Mouse (Mus musculus) limb, embryonic 12.5 days (tissue): Measurements from ENCODE around the gene Yipf4. TPM values are rescaled to one million over a fixed set of nuclear protein-coding genes. Genes with fewer than 3 reads are reported as not detected.
"Not testable (repeated sequence)": the region's sequence is repeated elsewhere in the genome, so short reads cannot be mapped to it uniquely, and the experiment has no call there.

ENCODE experiments used
- ATAC-seq: fragments of 200-750 bp; cut with Nextera tagmentation; 2 replicates; pipeline ENCODE4 v1.8.0; 2017; ENCODE audit warnings: low read depth, moderate TSS enrichment; ENCODE audit not compliant: insufficient number of reproducible peaks, insufficient read depth, low FRiP score, low TSS enrichment
- H3K27ac ChIP-seq: fragments of 300-500 bp; sonication (generic); 2 replicates; pipeline ENCODE4 v1.5.1; 2016; ENCODE audit warnings: mild to moderate bottlenecking, moderate library complexity
- H3K27me3 ChIP-seq: fragments of 300-500 bp; sonication (generic); 2 replicates; pipeline ENCODE4 v1.6.1; 2016; ENCODE audit warnings: mild to moderate bottlenecking, moderate library complexity
- H3K36me3 ChIP-seq: fragments of 300-500 bp; sonication (generic); 2 replicates; pipeline ENCODE4 v1.6.1; 2016; ENCODE audit warnings: mild to moderate bottlenecking, moderate library complexity
- H3K4me1 ChIP-seq: fragments of 300-500 bp; sonication (generic); replicated peaks from 2 replicates; pipeline ENCODE4 v1.6.1; 2016
- H3K4me2 ChIP-seq: fragments of 300-500 bp; sonication (generic); 2 replicates; pipeline ENCODE4 v1.6.1; 2016; ENCODE audit warnings: mild to moderate bottlenecking, moderate library complexity
- H3K4me3 ChIP-seq: fragments of 300-500 bp; sonication (generic); replicated peaks from 2 replicates; pipeline ENCODE4 v1.5.1; 2016; ENCODE audit warnings: mild to moderate bottlenecking
- H3K9ac ChIP-seq: fragments of 300-500 bp; sonication (generic); replicated peaks from 2 replicates; pipeline ENCODE4 v1.6.1; 2016; ENCODE audit warnings: mild to moderate bottlenecking, moderate library complexity
- H3K9me3 ChIP-seq: fragments of 300-500 bp; sonication (generic); 2 replicates; pipeline ENCODE4 v1.6.1; 2016; ENCODE audit warnings: mild to moderate bottlenecking, moderate library complexity
- WGBS: fragments of 180-500 bp; shearing (Covaris S2); methylation state at CpG from one replicate; pipeline ENCODE4 v1.1.7; 2016; 5-methylcytosine and 5-hydroxymethylcytosine counted together
- polyA plus RNA-seq: library from polyadenylated mRNA; unstranded; fragments of >200 nt; fragmentation: Nextera tagmentation; extraction: Ambion mirVana; gene quantifications from 2 replicates; pipeline ENCODE4 v1.2.1, GENCODE M21; 2016

Yipf4 gene
- polyA plus RNA-seq = 53.3 and 55.1 TPM in 2 replicates

DNA sequence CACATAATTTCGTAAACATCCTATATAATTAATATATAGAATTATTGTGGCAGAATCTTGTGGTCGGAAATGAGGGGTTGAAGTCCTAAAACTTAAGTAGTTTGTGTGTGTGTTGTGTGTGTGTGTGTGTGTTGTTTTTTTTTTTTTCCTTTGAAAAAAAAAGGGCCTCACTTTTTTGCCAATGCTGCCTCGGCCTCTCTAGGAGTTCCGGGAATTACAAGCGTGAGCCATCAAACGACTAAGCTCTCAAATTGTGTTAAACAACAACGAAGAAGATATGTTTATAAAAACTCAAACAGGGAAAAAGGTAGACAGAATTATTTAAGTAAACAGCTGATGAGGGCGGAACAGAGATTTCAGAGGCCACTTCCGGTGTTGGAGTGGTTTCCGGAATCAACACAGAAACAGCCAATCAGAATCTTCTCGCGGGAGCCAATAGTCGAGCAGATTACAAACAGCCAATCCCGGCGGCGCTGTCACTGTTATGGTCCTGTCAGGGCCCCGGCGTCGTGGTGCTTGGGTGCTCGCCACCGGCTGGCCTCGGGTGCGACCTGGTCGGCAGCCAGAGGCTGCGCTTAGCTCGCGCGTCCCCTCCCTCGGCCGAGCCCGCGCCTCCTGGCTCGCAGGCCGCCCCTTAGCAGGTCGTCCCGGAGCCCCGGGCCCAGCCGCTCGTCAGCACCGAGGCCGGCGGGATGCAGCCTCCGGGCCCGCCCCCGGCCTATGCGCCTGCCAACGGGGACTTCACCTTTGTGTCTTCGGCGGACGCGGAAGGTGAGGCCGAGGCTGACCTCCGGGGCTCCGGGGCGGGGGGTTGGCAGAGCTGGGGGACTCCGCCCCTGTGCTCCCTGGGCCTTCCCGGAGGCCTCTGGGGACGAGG, at the start of gene Yipf4:
Gene Yipf4 (plus strand): TSS at position 470 of the 877 bp plus-strand sequence.
- Histone ChIP-seq H3K4me3 (peak within 1 kb of the TSS; percentile 99), H3K9me3 (no peaks in the 10 kb centered on the region), H3K27me3 (no peaks in the 10 kb centered on the region), H3K36me3 (peaks cover 20% of the 10 kb centered on the region), H3K27ac (peak within 1 kb of the TSS; percentile 84), H3K4me2 (peak within 1 kb of the TSS; percentile 68), H3K9ac (peak within 1 kb of the TSS; percentile 87), H3K4me1 (peaks cover 4% of the 10 kb centered on the region)
- ATAC-seq = peak; percentile 99
- 4% methylated on average over 58 of the region's 58 CpGs for WGBS

DNA sequence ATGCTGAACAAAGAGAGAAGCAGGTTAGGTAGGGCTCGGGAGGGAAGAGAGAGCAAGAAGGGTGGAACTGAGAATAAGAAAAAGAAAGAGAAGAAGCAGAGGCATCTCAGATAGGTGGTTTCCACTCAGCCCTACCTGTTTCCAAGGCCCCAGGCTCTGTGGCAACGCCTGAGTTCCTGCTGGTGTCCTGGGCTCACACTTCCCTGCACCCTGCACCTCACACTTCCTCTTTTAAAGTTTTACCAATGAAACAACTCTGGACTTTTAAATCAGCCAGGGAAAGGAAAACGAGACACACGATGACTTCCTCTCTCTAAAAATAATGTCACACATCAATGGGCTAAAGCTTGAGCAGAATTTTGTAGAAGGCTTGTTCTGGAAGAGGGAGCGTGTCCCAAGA, 48.8 kb upstream of the Yipf4 start:
- 83% methylated on average over 5 of the region's 5 CpGs for WGBS

DNA sequence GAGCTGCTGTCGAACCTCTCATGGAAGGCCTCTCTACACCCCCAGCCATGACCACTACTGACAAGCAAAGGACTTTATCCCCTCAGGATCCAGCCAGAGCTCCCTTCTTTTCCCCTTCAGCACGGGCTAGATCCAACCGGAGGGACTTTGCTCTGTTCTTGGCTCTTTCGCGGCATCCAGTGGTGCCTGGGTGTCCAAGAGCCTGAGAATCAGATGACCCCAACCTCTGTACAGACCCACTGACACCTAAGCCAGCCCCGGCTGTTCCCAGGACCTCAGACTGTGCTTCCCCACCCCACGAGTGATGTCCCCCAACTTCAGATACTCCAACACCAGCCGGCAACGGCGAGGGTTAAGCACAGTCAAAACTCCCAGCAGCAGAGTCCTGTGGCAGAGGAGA, 39.5 kb upstream of the Yipf4 start:
- no peaks in the 10 kb centered on the region for H3K27me3 ChIP-seq
- WGBS = 91% methylated on average over 10 of the region's 10 CpGs
- no peak overlapping the region for H3K4me3 ChIP-seq
- no peaks in the 10 kb centered on the region for H3K4me1 ChIP-seq
- no peak overlapping the region for H3K27ac ChIP-seq
- H3K9ac ChIP-seq = no peak overlapping the region
- no peak overlapping the region for H3K4me2 ChIP-seq
- no peaks in the 10 kb centered on the region for H3K9me3 ChIP-seq
- H3K36me3 ChIP-seq = no peaks in the 10 kb centered on the region
- ATAC-seq = no peak

More for the DNA sequence above, 48.8 kb upstream of the Yipf4 start:
- no peak for ATAC-seq
- Histone ChIP-seq H3K9me3 (no peaks in the 10 kb centered on the region), H3K4me3 (no peak overlapping the region), H3K4me1 (no peaks in the 10 kb centered on the region), H3K9ac (no peak overlapping the region), H3K27ac (no peak overlapping the region), H3K27me3 (no peaks in the 10 kb centered on the region), H3K4me2 (no peak overlapping the region), H3K36me3 (no peaks in the 10 kb centered on the region)

DNA sequence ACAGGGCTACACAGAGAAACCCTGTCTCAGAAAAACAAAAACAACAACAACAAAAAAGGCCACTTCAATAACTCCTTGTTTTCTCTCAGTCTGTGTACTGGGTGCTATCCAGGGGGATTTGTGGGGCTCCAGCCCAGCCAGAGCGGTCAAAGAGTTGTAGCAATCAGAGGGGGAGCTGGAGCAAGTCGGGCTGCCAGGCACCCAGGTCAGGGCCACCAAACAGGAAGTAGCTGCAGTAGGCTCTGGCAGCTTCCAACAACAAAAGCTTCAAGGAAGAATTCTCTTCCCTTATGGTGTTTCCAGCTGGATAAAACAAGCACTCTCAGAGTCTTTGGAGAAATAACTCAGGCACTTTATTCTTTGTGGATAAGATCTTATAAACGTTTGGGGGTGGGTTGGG, 35.4 kb upstream of the Yipf4 start:
- Histone ChIP-seq H3K36me3 (no peaks in the 10 kb centered on the region), H3K9ac (no peak overlapping the region), H3K27me3 (no peaks in the 10 kb centered on the region), H3K9me3 (no peaks in the 10 kb centered on the region), H3K4me3 (no peak overlapping the region), H3K27ac (no peak overlapping the region), H3K4me2 (no peak overlapping the region), H3K4me1 (no peaks in the 10 kb centered on the region)
- WGBS = 76% methylated on average over 3 of the region's 3 CpGs
- no peak for ATAC-seq

DNA sequence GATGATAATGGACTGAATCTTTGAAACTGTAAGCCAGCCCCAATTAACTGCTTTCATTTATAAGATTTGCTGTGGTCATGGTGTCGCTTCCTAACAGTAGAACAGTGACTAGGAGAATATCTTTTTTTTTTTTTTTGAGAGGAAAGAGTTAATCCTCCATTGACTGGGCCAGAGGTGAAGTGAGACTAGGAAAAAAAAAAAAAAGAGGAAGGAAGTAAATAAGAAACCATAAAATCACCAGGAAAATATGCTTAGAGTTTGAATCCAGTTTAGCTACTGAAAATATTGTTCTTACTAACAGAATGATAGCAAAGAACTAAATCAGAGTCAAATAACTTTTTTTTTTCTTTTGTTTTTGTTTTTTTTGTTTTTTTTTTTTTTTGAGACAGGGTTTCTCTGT, 34.6 kb upstream of the Yipf4 start:
- Histone ChIP-seq H3K27ac (no peak overlapping the region), H3K36me3 (no peaks in the 10 kb centered on the region), H3K9me3 (no peaks in the 10 kb centered on the region), H3K4me2 (no peak overlapping the region), H3K4me1 (no peaks in the 10 kb centered on the region), H3K4me3 (no peak overlapping the region), H3K27me3 (no peaks in the 10 kb centered on the region), H3K9ac (no peak overlapping the region)
- WGBS = 79% methylated on average over 1 of the region's 1 CpGs
- no peak for ATAC-seq

DNA sequence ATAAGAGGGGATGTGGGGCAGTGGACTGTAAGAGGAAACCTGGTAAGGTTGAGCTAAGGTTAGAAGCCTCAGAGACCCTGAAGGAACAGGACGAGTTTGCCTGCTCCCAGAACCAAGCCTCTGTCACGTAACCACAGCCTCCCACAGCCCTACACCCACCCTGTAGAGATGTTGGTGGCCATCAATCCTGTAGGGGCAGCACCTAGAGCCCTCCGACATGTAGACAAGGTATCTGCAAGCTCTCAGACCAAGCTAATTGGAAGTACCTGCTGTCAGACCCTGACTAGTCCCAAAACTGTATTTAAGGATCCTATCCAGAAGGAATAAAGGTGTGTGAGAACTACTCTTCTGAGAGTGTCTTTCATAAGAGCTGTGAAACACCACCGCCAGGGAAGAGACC, 33.9 kb upstream of the Yipf4 start:
- no peak for ATAC-seq
- WGBS = 85% methylated on average over 4 of the region's 4 CpGs
- Histone ChIP-seq H3K4me1 (no peaks in the 10 kb centered on the region), H3K4me2 (no peak overlapping the region), H3K27ac (no peak overlapping the region), H3K36me3 (no peaks in the 10 kb centered on the region), H3K9ac (no peak overlapping the region), H3K4me3 (no peak overlapping the region), H3K27me3 (no peaks in the 10 kb centered on the region), H3K9me3 (no peaks in the 10 kb centered on the region)

DNA sequence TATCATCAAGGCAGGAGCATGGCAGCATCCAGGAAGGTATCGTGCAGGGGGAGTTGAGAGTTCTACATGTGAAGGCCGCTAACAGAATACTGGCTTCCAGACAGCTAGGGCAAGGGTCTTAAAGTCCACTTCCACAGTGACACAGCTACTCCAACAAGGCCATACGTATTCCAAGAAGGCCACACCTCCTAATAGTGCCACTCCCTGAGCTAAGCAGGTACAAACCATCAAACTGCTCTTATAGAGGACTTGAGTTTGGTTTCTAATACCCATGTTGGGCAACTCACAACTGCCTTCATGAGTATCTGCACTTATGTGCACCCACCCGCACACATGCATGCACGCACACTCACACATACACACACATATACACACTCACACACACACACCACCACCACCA, 32.5 kb upstream of the Yipf4 start:
- H3K9ac ChIP-seq = no peak overlapping the region
- no peak for ATAC-seq
- H3K4me3 ChIP-seq = no peak overlapping the region
- no peaks in the 10 kb centered on the region for H3K36me3 ChIP-seq
- H3K4me1 ChIP-seq = no peaks in the 10 kb centered on the region
- WGBS = 88% methylated on average over 5 of the region's 5 CpGs
- no peaks in the 10 kb centered on the region for H3K9me3 ChIP-seq
- H3K4me2 ChIP-seq = no peak overlapping the region
- H3K27ac ChIP-seq = no peak overlapping the region
- no peaks in the 10 kb centered on the region for H3K27me3 ChIP-seq

DNA sequence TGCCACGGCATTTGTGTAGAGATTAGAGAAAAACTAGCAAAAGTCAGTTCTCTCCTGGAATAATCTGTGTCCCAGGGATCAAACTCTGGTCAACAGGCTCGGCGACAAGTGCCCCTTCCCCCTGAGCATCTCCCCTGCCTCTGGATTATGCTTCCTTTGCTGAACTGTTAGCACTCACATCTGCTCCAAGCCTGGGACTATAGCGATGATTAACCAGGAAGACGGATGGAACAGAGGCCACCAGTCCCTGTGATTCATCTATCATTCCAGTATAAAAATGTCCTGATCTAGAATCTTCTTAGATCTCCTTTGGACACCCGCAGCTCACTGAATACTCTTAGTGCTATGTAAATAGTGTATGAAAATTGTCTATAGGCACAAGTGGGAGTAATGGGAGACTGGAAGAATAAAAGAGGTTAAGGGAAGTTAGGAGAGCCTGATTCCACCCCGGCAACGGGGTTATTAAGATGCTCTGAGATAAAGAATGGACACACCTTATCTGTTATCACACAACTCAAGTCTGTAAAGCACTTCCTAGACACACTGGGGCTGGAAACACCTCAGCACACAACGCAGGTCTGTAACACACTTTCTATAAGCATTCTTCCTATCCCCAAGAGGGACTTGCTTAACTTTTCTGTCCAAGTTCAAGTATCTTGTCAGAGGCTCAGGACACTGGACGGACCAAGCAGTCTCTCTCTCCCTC, 31.2 kb upstream of the Yipf4 start:
- Histone ChIP-seq H3K36me3 (no peaks in the 10 kb centered on the region), H3K27ac (no peak overlapping the region), H3K4me1 (no peaks in the 10 kb centered on the region), H3K4me2 (no peak overlapping the region), H3K4me3 (no peak overlapping the region), H3K9ac (no peak overlapping the region), H3K27me3 (no peaks in the 10 kb centered on the region), H3K9me3 (no peaks in the 10 kb centered on the region)
- WGBS = 75% methylated on average over 10 of the region's 10 CpGs
- ATAC-seq = no peak

DNA sequence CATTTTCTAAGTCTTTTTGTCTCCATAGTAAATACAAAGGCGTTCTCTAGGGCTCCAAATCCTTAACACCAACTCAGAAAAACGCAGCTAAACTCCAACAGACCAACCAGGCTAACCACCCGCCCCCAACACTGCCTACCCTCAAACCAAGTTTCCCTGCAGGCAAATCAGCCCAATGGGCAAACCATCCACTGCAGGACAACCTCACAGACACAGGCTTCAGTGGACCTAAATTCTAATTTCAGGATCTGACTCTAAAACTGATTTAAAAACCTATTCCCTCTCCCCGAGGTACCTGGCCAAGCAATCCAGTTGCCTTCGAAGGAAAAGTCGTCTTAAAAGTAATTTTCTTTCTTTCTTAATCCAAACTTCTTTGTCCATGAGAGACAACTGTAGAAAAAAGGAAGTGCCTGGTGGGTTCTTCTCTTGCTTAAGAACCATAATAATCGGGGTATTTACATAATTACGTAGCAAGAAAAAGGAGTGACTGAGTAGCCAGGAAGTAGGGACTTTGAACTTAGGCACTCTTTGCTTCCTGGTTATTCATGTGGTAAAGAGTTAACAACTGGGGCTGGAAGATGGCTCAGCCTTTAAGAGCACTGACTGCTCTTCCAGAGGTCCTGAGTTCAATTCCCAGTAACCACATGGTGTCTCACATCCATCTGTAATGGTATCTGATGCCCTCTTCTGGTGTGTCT, 30.4 kb upstream of the Yipf4 start, which contains the start of gene Nlrc4:
Gene Nlrc4 (minus strand): TSS at position 432 of the 698 bp plus-strand sequence.
- Histone ChIP-seq H3K4me2 (no peak within 1 kb of the TSS), H3K4me1 (no peaks in the 10 kb centered on the region), H3K4me3 (no peak within 1 kb of the TSS), H3K9ac (no peak within 1 kb of the TSS), H3K27me3 (no peaks in the 10 kb centered on the region), H3K36me3 (no peaks in the 10 kb centered on the region), H3K27ac (no peak within 1 kb of the TSS), H3K9me3 (no peaks in the 10 kb centered on the region)
- ATAC-seq = no peak
- 58% methylated on average over 8 of the region's 8 CpGs for WGBS

DNA sequence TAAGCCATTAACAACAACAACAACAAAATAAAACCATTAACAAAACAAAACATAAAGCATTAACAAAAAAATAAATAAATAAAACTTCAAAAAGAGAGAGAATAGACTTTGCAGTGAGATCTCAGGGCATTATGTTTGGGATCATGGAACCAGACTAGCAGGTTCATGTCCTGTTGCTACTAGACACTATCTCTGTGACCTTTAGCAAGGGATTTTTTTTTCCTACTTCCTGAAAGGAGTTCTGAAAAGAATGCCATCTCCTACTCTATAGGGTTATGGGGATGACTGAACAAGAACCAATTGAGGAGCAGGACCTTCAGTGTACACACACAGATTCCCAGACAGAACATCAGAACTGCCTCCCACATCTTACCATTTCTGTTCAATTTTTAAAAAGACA, 25.8 kb upstream of the Yipf4 start:
- ATAC-seq = no peak

DNA sequence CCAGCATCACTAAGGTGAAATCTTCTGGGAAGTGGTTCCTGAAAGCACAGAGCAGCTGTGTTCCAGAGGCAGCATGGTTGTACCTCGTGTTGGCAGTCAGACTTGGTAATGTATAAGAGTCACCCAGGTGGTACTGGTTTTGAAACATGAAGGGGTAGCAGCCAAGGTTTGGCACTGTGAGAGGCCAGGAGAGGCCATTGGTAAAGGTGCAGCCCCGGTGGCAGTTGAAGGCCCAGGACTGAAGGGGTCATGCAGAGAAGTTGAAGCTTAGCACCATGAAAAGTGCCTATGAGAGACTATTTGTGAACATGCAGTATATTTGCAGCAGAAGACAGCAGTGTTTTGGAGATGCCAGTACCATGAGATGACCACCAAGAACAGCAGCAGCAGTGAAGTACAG, 21.3 kb upstream of the Yipf4 start:
- not testable (repeated sequence) for H3K36me3 ChIP-seq, H3K9me3 ChIP-seq, H3K27me3 ChIP-seq, H3K4me1 ChIP-seq, H3K4me3 ChIP-seq, H3K4me2 ChIP-seq, H3K27ac ChIP-seq, H3K9ac ChIP-seq, ATAC-seq
- WGBS = 82% methylated on average over 2 of the region's 2 CpGs

More for the DNA sequence above, 25.8 kb upstream of the Yipf4 start:
- Histone ChIP-seq H3K27ac (no peak overlapping the region), H3K9ac (no peak overlapping the region), H3K9me3 (no peaks in the 10 kb centered on the region), H3K4me3 (no peak overlapping the region), H3K4me1 (no peaks in the 10 kb centered on the region), H3K36me3 (no peaks in the 10 kb centered on the region), H3K27me3 (no peaks in the 10 kb centered on the region), H3K4me2 (no peak overlapping the region)
